Mouse (Mus musculus) limb, embryonic 10.5 days (tissue): ENCODE measurements at regions not wholly inside any gene's neighbourhood (a gene's known extent, or its start where the extent isn't known, plus 50 kb on each side); places are given as distances from the start of the nearest gene placed in this dataset.
"Not testable (repeated sequence)": the region's sequence is repeated elsewhere in the genome, so short reads cannot be mapped to it uniquely, and the experiment has no call there.

Experiments
- DNase-seq: peaks from one replicate; pipeline ENCODE4 v3.0.0-alpha.2; 2017; ENCODE audit warnings: low spot score
- H3K27ac ChIP-seq: fragments of 300-500 bp; sonication (generic); 2 replicates; pipeline ENCODE4 v1.5.1; 2016; ENCODE audit warnings: mild to moderate bottlenecking
- H3K27me3 ChIP-seq: fragments of 300-500 bp; sonication (generic); 2 replicates; pipeline ENCODE4 v1.6.1; 2016; ENCODE audit warnings: low read depth, mild to moderate bottlenecking; ENCODE audit not compliant: poor library complexity, severe bottlenecking
- H3K36me3 ChIP-seq: fragments of 300-500 bp; sonication (generic); 2 replicates; pipeline ENCODE4 v1.6.1; 2016; ENCODE audit warnings: mild to moderate bottlenecking, moderate library complexity
- H3K4me1 ChIP-seq: fragments of 300-500 bp; sonication (generic); 2 replicates; pipeline ENCODE4 v1.6.1; 2016
- H3K4me3 ChIP-seq: fragments of 300-500 bp; sonication (generic); 2 replicates; pipeline ENCODE4 v1.5.1; 2016; ENCODE audit warnings: mild to moderate bottlenecking, moderate library complexity
- H3K9me3 ChIP-seq: fragments of 300-500 bp; sonication (generic); replicated peaks from 2 replicates; pipeline ENCODE4 v1.6.1; 2016; ENCODE audit warnings: mild to moderate bottlenecking
- WGBS: fragments of 180-500 bp; shearing (Covaris S2); methylation state at CpG from one replicate; pipeline ENCODE4 v1.1.7; 2016; 5-methylcytosine and 5-hydroxymethylcytosine counted together

GRCm38 (mm10) chr5:100309807-100310165 lies 106.2 kb downstream of the Sec31a start:
- Histone ChIP-seq H3K4me1 (no peaks in the 10 kb centered on the region), H3K9me3 (no peaks in the 10 kb centered on the region), H3K4me3 (no peak overlapping the region), H3K36me3 (no peaks in the 10 kb centered on the region), H3K27ac (no peak overlapping the region), H3K27me3 (no peaks in the 10 kb centered on the region)
- no peak for DNase-seq
- WGBS: 95% methylated on average over 2 of the region's 2 CpGs

- Histone ChIP-seq H3K9me3 (no peaks in the 10 kb centered on the region), H3K36me3 (no peaks in the 10 kb centered on the region), H3K27ac (no peak overlapping the region), H3K27me3 (no peaks in the 10 kb centered on the region), H3K4me3 (no peak overlapping the region), H3K4me1 (no peaks in the 10 kb centered on the region)
- DNase-seq: no peak
- 80% methylated on average over 17 of the region's 17 CpGs for WGBS
These were observed 106.8 kb downstream of the Sec31a start for GRCm38 (mm10) chr5:100309071-100309806.

- Histone ChIP-seq H3K4me1 (no peaks in the 10 kb centered on the region), H3K9me3 (no peaks in the 10 kb centered on the region), H3K36me3 (no peaks in the 10 kb centered on the region), H3K27ac (no peak overlapping the region), H3K4me3 (no peak overlapping the region), H3K27me3 (no peaks in the 10 kb centered on the region)
- 76% methylated on average over 3 of the region's 3 CpGs for WGBS
- no peak for DNase-seq
These were observed 111.6 kb downstream of the Sec31a start for GRCm38 (mm10) chr5:100304403-100304802.

GRCm38 (mm10) chr5:100302068-100302775 lies 113.8 kb downstream of the Sec31a start:
- no peaks in the 10 kb centered on the region for H3K4me1 ChIP-seq
- no peak overlapping the region for H3K4me3 ChIP-seq
- H3K27ac ChIP-seq: no peak overlapping the region
- H3K36me3 ChIP-seq: no peaks in the 10 kb centered on the region
- no peak for DNase-seq
- 86% methylated on average over 17 of the region's 17 CpGs for WGBS
- no peaks in the 10 kb centered on the region for H3K27me3 ChIP-seq
- H3K9me3 ChIP-seq: no peaks in the 10 kb centered on the region

- Histone ChIP-seq H3K36me3 (no peaks in the 10 kb centered on the region), H3K27ac (no peak overlapping the region), H3K4me1 (no peaks in the 10 kb centered on the region), H3K4me3 (no peak overlapping the region), H3K27me3 (no peaks in the 10 kb centered on the region), H3K9me3 (no peaks in the 10 kb centered on the region)
- WGBS: 91% methylated on average over 4 of the region's 4 CpGs
- DNase-seq: no peak
These were observed 116.9 kb downstream of the Sec31a start for GRCm38 (mm10) chr5:100299141-100299540.

- Histone ChIP-seq H3K36me3 (no peaks in the 10 kb centered on the region), H3K27ac (no peak overlapping the region), H3K9me3 (no peaks in the 10 kb centered on the region), H3K27me3 (no peaks in the 10 kb centered on the region), H3K4me3 (no peak overlapping the region), H3K4me1 (no peaks in the 10 kb centered on the region)
- DNase-seq: no peak
- 78% methylated on average over 7 of the region's 7 CpGs for WGBS
These were observed 121.8 kb downstream of the Sec31a start for GRCm38 (mm10) chr5:100294189-100294588.

GRCm38 (mm10) chr5:100280215-100280614 lies 120.6 kb upstream of the Tmem150c start:
- Histone ChIP-seq H3K4me3 (no peak overlapping the region), H3K27me3 (no peaks in the 10 kb centered on the region), H3K36me3 (no peaks in the 10 kb centered on the region), H3K4me1 (no peaks in the 10 kb centered on the region), H3K27ac (no peak overlapping the region), H3K9me3 (no peaks in the 10 kb centered on the region)
- WGBS: 85% methylated on average over 4 of the region's 4 CpGs
- DNase-seq: no peak

- WGBS: 92% methylated on average over 8 of the region's 8 CpGs
- no peak overlapping the region for H3K4me3 ChIP-seq
- H3K27ac ChIP-seq: no peak overlapping the region
- no peaks in the 10 kb centered on the region for H3K27me3 ChIP-seq
- DNase-seq: no peak
- no peaks in the 10 kb centered on the region for H3K9me3 ChIP-seq
- peaks cover 5% of the 10 kb centered on the region; the same call in 1 of the 2 replicates for H3K4me1 ChIP-seq
- H3K36me3 ChIP-seq: no peaks in the 10 kb centered on the region
These were observed 119.9 kb upstream of the Tmem150c start for GRCm38 (mm10) chr5:100279474-100279873.

GRCm38 (mm10) chr5:100274674-100275073 lies 115.1 kb upstream of the Tmem150c start:
- no peak overlapping the region for H3K27ac ChIP-seq
- peaks cover 5% of the 10 kb centered on the region; the same call in 1 of the 2 replicates for H3K4me1 ChIP-seq
- no peak overlapping the region for H3K4me3 ChIP-seq
- no peaks in the 10 kb centered on the region for H3K9me3 ChIP-seq
- DNase-seq: no peak
- H3K27me3 ChIP-seq: no peaks in the 10 kb centered on the region
- no peaks in the 10 kb centered on the region for H3K36me3 ChIP-seq
- WGBS: 67% methylated on average over 4 of the region's 4 CpGs

GRCm38 (mm10) chr5:100271975-100272374 lies 112.4 kb upstream of the Tmem150c start:
- H3K27me3 ChIP-seq, H3K4me3 ChIP-seq, H3K9me3 ChIP-seq, H3K36me3 ChIP-seq, DNase-seq, H3K27ac ChIP-seq, H3K4me1 ChIP-seq: not testable (repeated sequence)
- WGBS: 86% methylated on average over 9 of the region's 9 CpGs

- H3K36me3 ChIP-seq: no peaks in the 10 kb centered on the region
- H3K9me3 ChIP-seq: no peaks in the 10 kb centered on the region
- H3K4me1 ChIP-seq: peaks cover 13% of the 10 kb centered on the region; the same call in 1 of the 2 replicates
- H3K4me3 ChIP-seq: no peak overlapping the region
- H3K27me3 ChIP-seq: no peaks in the 10 kb centered on the region
- WGBS: 63% methylated on average over 12 of the region's 12 CpGs
- H3K27ac ChIP-seq: no peak overlapping the region
- no peak for DNase-seq
These were observed 111.5 kb upstream of the Tmem150c start for GRCm38 (mm10) chr5:100270841-100271686.

- Histone ChIP-seq H3K36me3 (no peaks in the 10 kb centered on the region), H3K4me3 (no peak overlapping the region), H3K9me3 (no peaks in the 10 kb centered on the region), H3K27ac (no peak overlapping the region), H3K4me1 (0 out of 2 replicates have a peak, but pooled peaks cover 8% of the 10 kb centered on the region), H3K27me3 (no peaks in the 10 kb centered on the region)
- DNase-seq: no peak
- WGBS: 71% methylated on average over 8 of the region's 8 CpGs
These were observed 108.7 kb upstream of the Tmem150c start for GRCm38 (mm10) chr5:100268111-100268878.
